Mouse (Mus musculus): ENCODE data around the gene Dnajc30. TPM values are rescaled to one million over a fixed set of nuclear protein-coding genes. Genes with fewer than 3 reads are reported as not detected.

Gene Dnajc30
- 14.7 and 16.3 TPM in 2 replicates for total RNA-seq (2023)

DNA sequence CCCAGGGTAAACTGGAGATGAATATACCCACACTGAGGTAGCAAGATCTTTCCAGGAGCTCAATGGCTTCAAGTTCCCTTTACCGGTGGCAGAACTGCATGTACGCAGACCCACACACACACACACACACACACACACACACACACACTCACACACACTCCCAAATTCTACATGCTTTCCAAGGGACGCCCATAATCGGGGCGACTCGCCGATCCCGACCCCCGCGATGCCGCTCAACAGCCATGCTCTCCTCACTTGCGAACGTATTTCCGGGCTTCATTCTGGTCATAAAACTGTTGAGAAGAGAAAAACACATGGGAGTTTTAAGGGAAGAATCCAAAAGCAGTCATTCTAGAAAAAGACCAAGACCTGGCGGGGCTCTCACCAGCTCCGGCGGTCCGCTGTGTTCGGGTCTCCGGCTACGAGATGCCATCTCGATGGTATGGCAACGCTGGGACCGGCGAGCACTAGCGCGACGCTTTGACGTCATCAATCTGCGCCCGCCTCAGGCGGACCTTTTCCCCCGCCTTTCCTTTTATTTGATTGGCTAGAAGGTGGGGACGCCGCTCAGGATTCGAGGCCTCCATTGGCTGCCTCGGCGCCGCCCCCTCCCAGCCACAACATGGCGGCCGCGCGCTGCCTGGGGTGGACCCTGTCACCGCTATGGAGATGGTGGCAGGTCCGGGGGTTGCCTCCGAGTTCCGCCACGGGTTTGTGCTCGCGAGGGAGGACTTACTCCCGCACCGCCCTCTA lies at the start of gene Dnajc30:
Dnajc30 (plus strand) TSS at position 574 of the 753 bp plus-strand sequence.

GRCm38 (mm10) chr5:135023344-135024173 lies 40.4 kb upstream of the Dnajc30 start, which contains the start of gene Stx1a:
Gene Stx1a (plus strand): TSS chr5:135023482.

GRCm38 (mm10) chr5:135064909-135065446 lies 976 bp downstream of the Dnajc30 start, which contains the start of gene Bud23:
Gene Bud23 (minus strand): TSS chr5:135064959.

GRCm38 (mm10) chr5:135077564-135078481 lies 13.8 kb downstream of the Dnajc30 start, which contains the start of gene Vps37d:
Gene Vps37d (minus strand): TSS chr5:135078266.

DNA sequence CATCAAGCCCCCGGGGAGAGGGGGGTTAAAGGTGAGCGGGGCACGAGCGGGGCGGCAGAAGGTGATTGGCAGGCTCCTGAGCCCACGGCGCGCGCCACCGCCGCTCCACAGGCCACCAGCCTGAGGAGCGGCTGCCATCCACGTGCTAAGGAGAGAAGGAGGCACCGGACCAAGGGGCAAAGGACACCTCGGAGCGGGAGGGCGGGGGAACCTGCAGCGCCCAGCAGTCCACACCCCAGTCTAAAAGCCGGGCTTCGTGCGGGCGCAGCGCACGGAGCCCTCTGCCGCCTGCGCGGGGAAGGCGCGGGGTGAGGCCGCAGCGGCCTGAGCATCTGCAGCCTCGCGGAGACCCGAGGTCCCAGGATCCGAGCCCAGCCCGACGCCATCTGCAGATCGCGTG lies 25.7 kb downstream of the Dnajc30 start, which contains the start of gene Mlxipl:
Mlxipl (plus strand) TSS at position 238 of the 400 bp plus-strand sequence.

Other genes with a start within 250 kb of the Dnajc30 start
- gene Tmem270, start 157.5 kb upstream of the Dnajc30 start, total RNA-seq (2023) = not detected in 2 replicates
- 0.60 and 1.4 TPM in 2 replicates for gene Cldn13, start 148.7 kb upstream of the Dnajc30 start, total RNA-seq (2023)
- gene Mettl27, start 131.8 kb upstream of the Dnajc30 start, total RNA-seq (2023) = 1.6 and 1.8 TPM in 2 replicates
- not detected in 2 replicates for gene Cldn4, start 117.3 kb upstream of the Dnajc30 start, total RNA-seq (2023)
- not detected in 2 replicates for gene Cldn3, start 78.0 kb upstream of the Dnajc30 start, total RNA-seq (2023)
- gene Abhd11, start 55.0 kb upstream of the Dnajc30 start, total RNA-seq (2023) = 16.6 and 19.8 TPM in 2 replicates
- 0.29 TPM in 1 of 2 replicates, not detected in the other for gene Stx1a, start 40.7 kb upstream of the Dnajc30 start, total RNA-seq (2023)
- 35.7 and 37.2 TPM in 2 replicates for gene Bud23, start 757 bp downstream of the Dnajc30 start, total RNA-seq (2023)
- not detected in 2 replicates for gene Vps37d, start 14.1 kb downstream of the Dnajc30 start, total RNA-seq (2023)
- 0.77 TPM in 1 of 2 replicates, not detected in the other for gene Mlxipl, start 25.7 kb downstream of the Dnajc30 start, total RNA-seq (2023)
- gene Tbl2, start 85.5 kb downstream of the Dnajc30 start, total RNA-seq (2023) = 8.1 and 9.3 TPM in 2 replicates
- 32.0 and 34.6 TPM in 2 replicates for gene Bcl7b, start 104.1 kb downstream of the Dnajc30 start, total RNA-seq (2023)
- gene Baz1b, start 123.1 kb downstream of the Dnajc30 start, total RNA-seq (2023) = 79.3 and 103 TPM in 2 replicates
- gene Fzd9, start 187.0 kb downstream of the Dnajc30 start, total RNA-seq (2023) = 0.19 and 0.27 TPM in 2 replicates

Measured in neutrophil, adult 65 days (primary cell).